Mouse (Mus musculus): ENCODE measurements around the gene Ippk. TPM values are rescaled to one million over a fixed set of nuclear protein-coding genes. Genes with fewer than 3 reads are reported as not detected.
A peak's percentile ranks its signal among the peaks of the same experiment; 100 is the strongest.

Gene Ippk
- polyA plus RNA-seq (2012; rRNA removed) (3.0 and 4.0 TPM in 2 replicates), polyA plus RNA-seq (2014; fragmentation: Nextera tagmentation; extraction: Ambion mirVana) (7.1 and 7.2 TPM in 2 replicates)

DNA sequence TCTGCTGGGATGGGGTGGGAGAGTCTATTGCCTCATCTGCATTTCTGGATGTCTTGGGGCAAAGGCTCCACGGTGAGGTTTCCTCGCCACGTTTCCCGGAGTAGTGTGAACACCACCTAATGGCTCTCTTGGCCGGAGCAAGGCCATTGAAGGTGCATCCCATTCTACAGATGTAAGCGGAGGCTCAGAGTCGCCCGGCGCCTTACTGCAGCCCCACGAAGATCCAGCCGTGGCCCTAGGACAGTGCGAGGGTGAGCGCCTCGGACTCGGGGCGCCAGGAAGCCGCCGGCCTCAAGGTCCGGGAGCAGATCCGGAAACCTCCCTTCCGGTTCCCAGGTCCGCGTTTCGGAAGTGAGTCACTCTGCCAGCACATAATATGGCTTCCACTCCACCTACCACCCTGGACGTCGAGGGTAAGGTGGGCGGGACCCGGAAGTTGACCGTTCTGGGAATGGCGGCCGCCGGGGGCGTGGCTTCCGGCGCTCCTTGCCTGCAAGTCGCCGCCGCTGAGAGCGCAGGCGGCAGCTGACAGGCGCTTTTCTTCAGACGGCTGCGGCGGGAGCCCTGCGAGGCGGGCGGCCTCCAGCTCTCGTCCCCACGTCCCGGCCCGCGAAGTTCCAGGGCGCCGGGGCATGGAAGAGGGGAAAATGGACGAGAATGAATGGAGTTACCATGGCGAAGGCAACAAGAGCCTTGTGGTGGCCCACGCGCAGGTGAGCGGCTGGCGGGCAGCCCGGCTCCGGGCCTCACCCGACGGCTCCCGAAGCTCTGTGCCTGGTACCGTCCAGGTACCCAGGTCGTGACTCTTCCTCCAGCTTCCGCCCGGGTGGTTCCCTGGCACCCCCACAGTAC lies at the start of gene Ippk:
Gene Ippk (plus strand): TSS at position 496 of the 852 bp plus-strand sequence.
- H3K36me3 ChIP-seq (replicated peaks; ENCODE audit: control insufficient read depth, insufficient read depth, low read depth): no peaks in the 10 kb centered on the region
- H3K9me3 ChIP-seq (ENCODE audit: control insufficient read depth, low read length): no peaks in the 10 kb centered on the region
- TF ChIP-seq CTCF (IDR thresholded peaks at IDR 0.05; ENCODE audit: low read depth) (no peak), EP300 (IDR thresholded peaks at IDR 0.05; ENCODE audit: low read depth) (no peak)
- H3K4me2 ChIP-seq (ENCODE audit: low read depth): peak within 1 kb of the TSS; percentile 97
- no peaks in the 10 kb centered on the region for H3K27me3 ChIP-seq (ENCODE audit: control insufficient read depth, insufficient read depth, low read length)
- H3K4me3 ChIP-seq (ENCODE audit: insufficient read depth in 1 of 2, low read depth in 2 of 2, low read length in 2 of 2): peak within 1 kb of the TSS; percentile 82 to 87
- ATAC-seq (ENCODE audit: insufficient read depth): peak; percentile 97
- DNase-seq (ENCODE audit: low read depth in 3 of 3, low spot score in 3 of 3): peak; percentile 96
- H3K27ac ChIP-seq: peak within 1 kb of the TSS; percentile 46
- under 1% methylated on average over 68 of the region's 69 CpGs for WGBS (ENCODE audit: insufficient replicate concordance)
- H3K9ac ChIP-seq (replicated peaks): peak within 1 kb of the TSS; percentile 78
- H3K4me1 ChIP-seq (replicated peaks; ENCODE audit: control insufficient read depth in 2 of 2, insufficient read depth in 2 of 2, low read length in 1 of 2): peaks cover 10 to 19% of the 10 kb centered on the region in 2 experiments

DNA sequence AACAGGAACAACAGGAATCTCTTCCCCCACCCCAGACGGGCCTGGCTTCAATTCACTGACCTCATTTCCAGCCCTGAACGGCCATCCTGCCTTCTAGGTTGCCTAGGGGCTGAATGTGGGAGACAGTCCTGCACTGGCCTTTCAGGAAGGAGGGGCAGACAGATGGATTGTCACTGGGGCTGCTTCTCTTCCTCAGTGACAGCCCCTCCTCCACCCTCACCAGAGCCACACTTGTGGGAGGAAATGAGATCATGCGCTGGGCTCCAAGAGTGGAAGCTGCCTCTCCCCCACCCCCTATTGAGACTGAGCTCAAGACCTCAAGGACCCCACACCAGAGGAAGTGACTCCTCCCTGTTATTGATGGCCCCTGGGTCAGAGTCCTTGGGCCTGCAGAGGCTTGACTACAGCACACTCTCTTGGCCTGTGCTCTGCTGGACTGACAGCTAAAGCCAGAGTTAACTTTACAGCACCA lies 49.6 kb upstream of the Ippk start:
- no peak overlapping the region for H3K9ac ChIP-seq (replicated peaks)

DNA sequence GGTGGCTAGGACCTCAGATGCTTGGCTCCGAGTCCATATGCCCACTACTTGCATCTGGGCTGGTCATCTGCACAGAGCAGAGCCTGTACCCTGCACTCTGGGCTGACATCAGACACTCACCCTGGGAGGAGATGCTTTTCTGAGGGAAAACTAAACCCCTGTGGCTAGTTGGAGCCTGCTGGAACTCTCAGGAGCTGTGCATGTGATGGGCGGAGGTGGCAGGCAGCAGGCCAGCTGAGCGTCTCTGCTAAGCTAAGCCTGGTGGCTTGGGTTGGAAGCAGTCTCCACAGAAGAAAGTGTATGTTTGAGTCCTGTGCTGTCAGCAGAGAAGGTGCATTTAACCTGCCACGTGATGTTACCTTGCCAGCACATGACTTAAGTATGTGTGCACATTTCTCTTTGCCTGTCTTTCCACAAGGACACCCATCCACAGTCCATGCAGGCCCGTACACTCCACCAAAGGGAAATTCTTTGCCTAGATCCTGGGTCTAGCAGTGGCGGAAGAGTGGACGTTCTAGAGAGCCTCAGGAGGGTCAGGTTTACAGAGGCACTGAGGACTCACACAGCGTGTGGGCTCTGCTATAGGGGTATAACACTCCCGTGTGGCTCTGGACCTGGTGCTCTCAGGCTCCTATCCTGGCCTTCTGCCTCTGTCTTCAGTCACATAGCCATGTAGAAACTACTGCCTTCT lies 48.5 kb upstream of the Ippk start:
- Histone ChIP-seq H3K4me1 (replicated peaks; ENCODE audit: control insufficient read depth in 2 of 2, insufficient read depth in 2 of 2, low read length in 1 of 2) (peaks cover 0 to 21% of the 10 kb centered on the region in 2 experiments; a peak in 2 of 4 replicates), H3K27me3 (ENCODE audit: control insufficient read depth, insufficient read depth, low read length) (no peaks in the 10 kb centered on the region), H3K4me2 (ENCODE audit: low read depth) (no peak overlapping the region), H3K9ac (replicated peaks) (no peak overlapping the region), H3K4me3 (ENCODE audit: insufficient read depth in 1 of 2, low read depth in 2 of 2, low read length in 2 of 2) (no peak overlapping the region), H3K36me3 (replicated peaks; ENCODE audit: control insufficient read depth, insufficient read depth, low read depth) (peaks cover 2% of the 10 kb centered on the region; the same call in 1 of the 2 replicates), H3K9me3 (ENCODE audit: control insufficient read depth, low read length) (no peaks in the 10 kb centered on the region), H3K27ac (no peak overlapping the region)
- ATAC-seq (ENCODE audit: insufficient read depth) (no peak), DNase-seq (ENCODE audit: low read depth in 3 of 3, low spot score in 3 of 3) (no peak)
- WGBS (ENCODE audit: insufficient replicate concordance): 71% methylated on average over 9 of the region's 9 CpGs
- no peak for TF ChIP-seq CTCF (IDR thresholded peaks at IDR 0.05; ENCODE audit: low read depth)
- no peak for TF ChIP-seq EP300 (IDR thresholded peaks at IDR 0.05; ENCODE audit: low read depth)

More for the DNA sequence above, 49.6 kb upstream of the Ippk start:
- Histone ChIP-seq H3K27ac (no peak overlapping the region), H3K36me3 (replicated peaks; ENCODE audit: control insufficient read depth, insufficient read depth, low read depth) (0 out of 2 replicates have a peak, but pooled peaks cover 2% of the 10 kb centered on the region), H3K9me3 (ENCODE audit: control insufficient read depth, low read length) (no peaks in the 10 kb centered on the region), H3K4me2 (ENCODE audit: low read depth) (no peak overlapping the region), H3K4me1 (replicated peaks; ENCODE audit: control insufficient read depth in 2 of 2, insufficient read depth in 2 of 2, low read length in 1 of 2) (peaks cover 0 to 23% of the 10 kb centered on the region in 2 experiments; a peak in 2 of 4 replicates), H3K27me3 (ENCODE audit: control insufficient read depth, insufficient read depth, low read length) (no peaks in the 10 kb centered on the region), H3K4me3 (ENCODE audit: insufficient read depth in 1 of 2, low read depth in 2 of 2, low read length in 2 of 2) (no peak overlapping the region)
- ATAC-seq (ENCODE audit: insufficient read depth): peak; percentile 70
- WGBS (ENCODE audit: insufficient replicate concordance): 24% methylated on average over 3 of the region's 3 CpGs
- TF ChIP-seq CTCF (IDR thresholded peaks at IDR 0.05; ENCODE audit: low read depth) (no peak), EP300 (IDR thresholded peaks at IDR 0.05; ENCODE audit: low read depth) (no peak)
- peak in 2 of 3 experiments; percentile 31 to 41 for DNase-seq (ENCODE audit: low read depth in 3 of 3, low spot score in 3 of 3)

DNA sequence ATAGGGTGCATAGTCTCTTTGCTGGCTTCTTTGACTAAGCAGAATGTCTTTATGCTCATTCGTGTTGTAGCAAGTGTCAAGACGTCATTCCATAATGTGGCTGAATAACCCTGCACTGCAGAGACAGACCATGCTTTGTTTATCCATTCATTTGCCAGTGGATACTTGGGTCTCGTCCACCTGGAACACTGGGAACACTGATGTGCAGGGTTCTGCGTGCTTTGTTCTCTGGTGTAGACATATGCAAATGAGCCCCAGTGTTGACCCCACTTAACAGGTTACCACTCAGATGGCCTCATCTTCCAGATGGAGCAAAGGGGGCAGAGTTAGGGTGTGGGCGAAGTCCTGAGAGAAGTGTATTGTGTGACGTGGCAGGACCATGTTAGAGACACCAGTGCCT lies 46.7 kb upstream of the Ippk start:
- no peak overlapping the region for H3K4me3 ChIP-seq (ENCODE audit: insufficient read depth in 1 of 2, low read depth in 2 of 2, low read length in 2 of 2)
- 62% methylated on average over 6 of the region's 6 CpGs for WGBS (ENCODE audit: insufficient replicate concordance)
- ATAC-seq (ENCODE audit: insufficient read depth) (no peak), DNase-seq (ENCODE audit: low read depth in 3 of 3, low spot score in 3 of 3) (no peak)
- TF ChIP-seq CTCF (IDR thresholded peaks at IDR 0.05; ENCODE audit: low read depth) (no peak), EP300 (IDR thresholded peaks at IDR 0.05; ENCODE audit: low read depth) (no peak)
- H3K9ac ChIP-seq (replicated peaks): no peak overlapping the region
- H3K27ac ChIP-seq: no peak overlapping the region
- no peaks in the 10 kb centered on the region for H3K9me3 ChIP-seq (ENCODE audit: control insufficient read depth, low read length)
- H3K27me3 ChIP-seq (ENCODE audit: control insufficient read depth, insufficient read depth, low read length): no peaks in the 10 kb centered on the region
- peaks cover 0 to 13% of the 10 kb centered on the region in 2 experiments; a peak in 2 of 4 replicates for H3K4me1 ChIP-seq (replicated peaks; ENCODE audit: control insufficient read depth in 2 of 2, insufficient read depth in 2 of 2, low read length in 1 of 2)
- peaks cover 9% of the 10 kb centered on the region for H3K36me3 ChIP-seq (replicated peaks; ENCODE audit: control insufficient read depth, insufficient read depth, low read depth)
- H3K4me2 ChIP-seq (ENCODE audit: low read depth): no peak overlapping the region
